Mouse (Mus musculus): Measurements from ENCODE around the gene Arcn1. TPM values are rescaled to one million over a fixed set of nuclear protein-coding genes. Genes with fewer than 3 reads are reported as not detected.
"Not testable (repeated sequence)": the region's sequence is repeated elsewhere in the genome, so short reads cannot be mapped to it uniquely, and the experiment has no call there.

Gene Arcn1
- 55.6 and 57.7 TPM in 2 replicates for polyA plus RNA-seq (2012; rRNA removed)

GRCm38 (mm10) chr9:44767101-44768028 lies at the start of gene Arcn1, which contains the start of gene Ift46:
Arcn1 (minus strand) TSS chr9:44767845.
Ift46 (plus strand) TSS chr9:44767908.
- DNase-seq (ENCODE audit: extremely low spot score in 1 of 2, low spot score in 1 of 2) = peak; percentile 41 to 81

GRCm38 (mm10) chr9:44814179-44814578 lies 46.5 kb upstream of the Arcn1 start:
- no peak for DNase-seq (ENCODE audit: extremely low spot score in 1 of 2, low spot score in 1 of 2)

GRCm38 (mm10) chr9:44810316-44810715 lies 42.7 kb upstream of the Arcn1 start:
- DNase-seq (ENCODE audit: extremely low spot score in 1 of 2, low spot score in 1 of 2) = peak in 1 of 2 experiments; percentile 19

- DNase-seq (ENCODE audit: extremely low spot score in 1 of 2, low spot score in 1 of 2) = no peak
Observed at GRCm38 (mm10) chr9:44807778-44808177, 40.1 kb upstream of the Arcn1 start.

- DNase-seq (ENCODE audit: extremely low spot score in 1 of 2, low spot score in 1 of 2) = no peak
Observed at GRCm38 (mm10) chr9:44807141-44807540, 39.5 kb upstream of the Arcn1 start.

- DNase-seq (ENCODE audit: extremely low spot score in 1 of 2, low spot score in 1 of 2) = no peak
Observed at GRCm38 (mm10) chr9:44805536-44805935, 37.9 kb upstream of the Arcn1 start.

GRCm38 (mm10) chr9:44804678-44805077 lies 37.0 kb upstream of the Arcn1 start:
- DNase-seq (ENCODE audit: extremely low spot score in 1 of 2, low spot score in 1 of 2) = no peak

GRCm38 (mm10) chr9:44802808-44803450 lies 35.3 kb upstream of the Arcn1 start, which contains the start of gene Ttc36:
Ttc36 (minus strand) TSS chr9:44803072.
- no peak for DNase-seq (ENCODE audit: extremely low spot score in 1 of 2, low spot score in 1 of 2)

- DNase-seq (ENCODE audit: extremely low spot score in 1 of 2, low spot score in 1 of 2) = no peak
Observed at GRCm38 (mm10) chr9:44801669-44802068, 34.0 kb upstream of the Arcn1 start.

- DNase-seq (ENCODE audit: extremely low spot score in 1 of 2, low spot score in 1 of 2) = no peak
Observed at GRCm38 (mm10) chr9:44799958-44800324, 32.3 kb upstream of the Arcn1 start.

GRCm38 (mm10) chr9:44799102-44799957 lies 31.7 kb upstream of the Arcn1 start, which contains the start of gene Tmem25:
Tmem25 (minus strand) TSS chr9:44799307.
- peak; percentile 78 to 91 for DNase-seq (ENCODE audit: extremely low spot score in 1 of 2, low spot score in 1 of 2)

GRCm38 (mm10) chr9:44798298-44798697 lies 30.7 kb upstream of the Arcn1 start:
- DNase-seq (ENCODE audit: extremely low spot score in 1 of 2, low spot score in 1 of 2) = no peak

GRCm38 (mm10) chr9:44792842-44793241 lies 25.2 kb upstream of the Arcn1 start:
- DNase-seq (ENCODE audit: extremely low spot score in 1 of 2, low spot score in 1 of 2) = no peak

- peak; percentile 89 to 97 for DNase-seq (ENCODE audit: extremely low spot score in 1 of 2, low spot score in 1 of 2)
Observed at GRCm38 (mm10) chr9:44772750-44773651, 5.4 kb upstream of the Arcn1 start.

- no peak for DNase-seq (ENCODE audit: extremely low spot score in 1 of 2, low spot score in 1 of 2)
Observed at GRCm38 (mm10) chr9:44772392-44772749, 4.7 kb upstream of the Arcn1 start.

- no peak for DNase-seq (ENCODE audit: extremely low spot score in 1 of 2, low spot score in 1 of 2)
Observed at GRCm38 (mm10) chr9:44771376-44771775, 3.7 kb upstream of the Arcn1 start.

- not testable (repeated sequence) for DNase-seq (ENCODE audit: extremely low spot score in 1 of 2, low spot score in 1 of 2)
Observed at GRCm38 (mm10) chr9:44768029-44768394, 367 bp upstream of the Arcn1 start.

GRCm38 (mm10) chr9:44760873-44761272 lies 6.8 kb downstream of the Arcn1 start:
- no peak for DNase-seq (ENCODE audit: extremely low spot score in 1 of 2, low spot score in 1 of 2)

- DNase-seq (ENCODE audit: extremely low spot score in 1 of 2, low spot score in 1 of 2) = peak in 1 of 2 experiments; percentile 43
Observed at GRCm38 (mm10) chr9:44748473-44748872, 19.2 kb downstream of the Arcn1 start.

GRCm38 (mm10) chr9:44747341-44747740 lies 20.3 kb downstream of the Arcn1 start:
- DNase-seq (ENCODE audit: extremely low spot score in 1 of 2, low spot score in 1 of 2) = no peak

All from frontal cortex, adult 2 months (tissue).